Mouse (Mus musculus): Measurements from ENCODE around the gene Ccl6. TPM values are rescaled to one million over a fixed set of nuclear protein-coding genes. Genes with fewer than 3 reads are reported as not detected.
"Not testable (repeated sequence)": the region's sequence is repeated elsewhere in the genome, so short reads cannot be mapped to it uniquely, and the experiment has no call there.

Ccl6 gene
- polyA plus RNA-seq, 1 experiment = 12.5 TPM

GRCm38 (mm10) chr11:83551668-83552067 is 41.2 kb downstream of the Ccl6 start:
- Histone ChIP-seq H3K4me3 (ENCODE audit: extremely low read depth, insufficient read depth, insufficient read length) (no peak overlapping the region), H3K4me1 (ENCODE audit: control insufficient read depth, insufficient read depth, insufficient read length) (peaks cover 7% of the 10 kb centered on the region; the same call in 1 of the 2 replicates), H3K27me3 (ENCODE audit: control insufficient read depth, insufficient read depth, low read length) (no peaks in the 10 kb centered on the region), H3K27ac (ENCODE audit: insufficient read depth, low read length) (no peak overlapping the region), H3K36me3 (ENCODE audit: control insufficient read depth, insufficient read depth, low read length) (no peaks in the 10 kb centered on the region)
- no peak for TF ChIP-seq CTCF (IDR thresholded peaks at IDR 0.05; ENCODE audit: extremely low read depth, insufficient read depth, insufficient read length, insufficient replicate concordance)
- TF ChIP-seq POLR2A (IDR thresholded peaks at IDR 0.05; ENCODE audit: low read depth, low read length) = no peak
- 84% methylated on average over 5 of the region's 5 CpGs for WGBS
- no peak for DNase-seq (ENCODE audit: low read depth in 1 of 2, low spot score in 2 of 2)

- H3K36me3 ChIP-seq (ENCODE audit: control insufficient read depth, insufficient read depth, low read length); H3K4me1 ChIP-seq (ENCODE audit: control insufficient read depth, insufficient read depth, insufficient read length); H3K27ac ChIP-seq (ENCODE audit: insufficient read depth, low read length); H3K27me3 ChIP-seq (ENCODE audit: control insufficient read depth, insufficient read depth, low read length); H3K4me3 ChIP-seq (ENCODE audit: extremely low read depth, insufficient read depth, insufficient read length); DNase-seq (ENCODE audit: low read depth in 1 of 2, low spot score in 2 of 2): not testable (repeated sequence)
- WGBS = 73% methylated on average over 7 of the region's 7 CpGs
Measured at GRCm38 (mm10) chr11:83551037-83551436, 41.9 kb downstream of the Ccl6 start.

GRCm38 (mm10) chr11:83550186-83550632 is 42.7 kb downstream of the Ccl6 start:
- no peak for DNase-seq (ENCODE audit: low read depth in 1 of 2, low spot score in 2 of 2)
- Histone ChIP-seq H3K4me1 (ENCODE audit: control insufficient read depth, insufficient read depth, insufficient read length) (peaks cover 7% of the 10 kb centered on the region; the same call in 1 of the 2 replicates), H3K36me3 (ENCODE audit: control insufficient read depth, insufficient read depth, low read length) (no peaks in the 10 kb centered on the region), H3K27ac (ENCODE audit: insufficient read depth, low read length) (no peak overlapping the region), H3K4me3 (ENCODE audit: extremely low read depth, insufficient read depth, insufficient read length) (no peak overlapping the region), H3K27me3 (ENCODE audit: control insufficient read depth, insufficient read depth, low read length) (no peaks in the 10 kb centered on the region)
- WGBS = 7% methylated on average over 5 of the region's 5 CpGs
- TF ChIP-seq POLR2A (IDR thresholded peaks at IDR 0.05; ENCODE audit: low read depth, low read length) (no peak), CTCF (IDR thresholded peaks at IDR 0.05; ENCODE audit: extremely low read depth, insufficient read depth, insufficient read length, insufficient replicate concordance) (no peak)

- 42% methylated on average over 3 of the region's 3 CpGs for WGBS
- no peak for DNase-seq (ENCODE audit: low read depth in 1 of 2, low spot score in 2 of 2)
- TF ChIP-seq CTCF (IDR thresholded peaks at IDR 0.05; ENCODE audit: extremely low read depth, insufficient read depth, insufficient read length, insufficient replicate concordance) = no peak
- no peak for TF ChIP-seq POLR2A (IDR thresholded peaks at IDR 0.05; ENCODE audit: low read depth, low read length)
Measured at GRCm38 (mm10) chr11:83544214-83544613, 48.7 kb downstream of the Ccl6 start.

GRCm38 (mm10) chr11:83541415-83541814 is 51.5 kb downstream of the Ccl6 start:
- no peaks in the 10 kb centered on the region for H3K27me3 ChIP-seq (ENCODE audit: control insufficient read depth, insufficient read depth, low read length)
- 83% methylated on average over 3 of the region's 3 CpGs for WGBS
- TF ChIP-seq CTCF (IDR thresholded peaks at IDR 0.05; ENCODE audit: extremely low read depth, insufficient read depth, insufficient read length, insufficient replicate concordance) (no peak), POLR2A (IDR thresholded peaks at IDR 0.05; ENCODE audit: low read depth, low read length) (no peak)
- H3K4me3 ChIP-seq (ENCODE audit: extremely low read depth, insufficient read depth, insufficient read length) = no peak overlapping the region
- no peak for DNase-seq (ENCODE audit: low read depth in 1 of 2, low spot score in 2 of 2)
- peaks cover 2% of the 10 kb centered on the region; the same call in 1 of the 2 replicates for H3K4me1 ChIP-seq (ENCODE audit: control insufficient read depth, insufficient read depth, insufficient read length)
- no peak overlapping the region; the same call in 1 of the 2 replicates for H3K27ac ChIP-seq (ENCODE audit: insufficient read depth, low read length)
- no peaks in the 10 kb centered on the region for H3K36me3 ChIP-seq (ENCODE audit: control insufficient read depth, insufficient read depth, low read length)

More at GRCm38 (mm10) chr11:83544214-83544613, 48.7 kb downstream of the Ccl6 start:
- Histone ChIP-seq H3K36me3 (ENCODE audit: control insufficient read depth, insufficient read depth, low read length) (no peaks in the 10 kb centered on the region), H3K27me3 (ENCODE audit: control insufficient read depth, insufficient read depth, low read length) (no peaks in the 10 kb centered on the region), H3K27ac (ENCODE audit: insufficient read depth, low read length) (no peak overlapping the region), H3K4me3 (ENCODE audit: extremely low read depth, insufficient read depth, insufficient read length) (no peak overlapping the region), H3K4me1 (ENCODE audit: control insufficient read depth, insufficient read depth, insufficient read length) (peaks cover 2% of the 10 kb centered on the region; the same call in 1 of the 2 replicates)

- H3K4me3 ChIP-seq (ENCODE audit: extremely low read depth, insufficient read depth, insufficient read length) = no peak overlapping the region
- no peaks in the 10 kb centered on the region for H3K27me3 ChIP-seq (ENCODE audit: control insufficient read depth, insufficient read depth, low read length)
- WGBS = 87% methylated on average over 2 of the region's 2 CpGs
- TF ChIP-seq POLR2A (IDR thresholded peaks at IDR 0.05; ENCODE audit: low read depth, low read length) (no peak), CTCF (IDR thresholded peaks at IDR 0.05; ENCODE audit: extremely low read depth, insufficient read depth, insufficient read length, insufficient replicate concordance) (no peak)
- H3K4me1 ChIP-seq (ENCODE audit: control insufficient read depth, insufficient read depth, insufficient read length) = peaks cover 2% of the 10 kb centered on the region; the same call in 1 of the 2 replicates
- no peaks in the 10 kb centered on the region for H3K36me3 ChIP-seq (ENCODE audit: control insufficient read depth, insufficient read depth, low read length)
- no peak for DNase-seq (ENCODE audit: low read depth in 1 of 2, low spot score in 2 of 2)
- no peak overlapping the region; the same call in 1 of the 2 replicates for H3K27ac ChIP-seq (ENCODE audit: insufficient read depth, low read length)
Measured at GRCm38 (mm10) chr11:83540931-83541330, 52.0 kb downstream of the Ccl6 start.

- no peak overlapping the region for H3K27ac ChIP-seq (ENCODE audit: insufficient read depth, low read length)
- H3K4me1 ChIP-seq (ENCODE audit: control insufficient read depth, insufficient read depth, insufficient read length) = peaks cover 4% of the 10 kb centered on the region; the same call in 1 of the 2 replicates
- H3K27me3 ChIP-seq (ENCODE audit: control insufficient read depth, insufficient read depth, low read length) = no peaks in the 10 kb centered on the region
- no peak for TF ChIP-seq CTCF (IDR thresholded peaks at IDR 0.05; ENCODE audit: extremely low read depth, insufficient read depth, insufficient read length, insufficient replicate concordance)
- TF ChIP-seq POLR2A (IDR thresholded peaks at IDR 0.05; ENCODE audit: low read depth, low read length) = no peak
- no peaks in the 10 kb centered on the region for H3K36me3 ChIP-seq (ENCODE audit: control insufficient read depth, insufficient read depth, low read length)
- no peak for DNase-seq (ENCODE audit: low read depth in 1 of 2, low spot score in 2 of 2)
- WGBS = 66% methylated on average over 3 of the region's 3 CpGs
- no peak overlapping the region for H3K4me3 ChIP-seq (ENCODE audit: extremely low read depth, insufficient read depth, insufficient read length)
Measured at GRCm38 (mm10) chr11:83538705-83539314, 54.1 kb downstream of the Ccl6 start.

Other genes with a start within 250 kb of the Ccl6 start
- gene Rasl10b, start 183.9 kb downstream of the Ccl6 start, polyA plus RNA-seq (2012; rRNA removed) = 0.34 and 0.64 TPM in 2 replicates
- gene Gas2l2, start 163.6 kb downstream of the Ccl6 start, polyA plus RNA-seq (2012; rRNA removed) = not detected in 2 replicates
- 1.3 and 2.1 TPM in 2 replicates for gene 1700020L24Rik, start 155.4 kb downstream of the Ccl6 start, polyA plus RNA-seq (2012; rRNA removed)
- 6.3 and 6.4 TPM in 2 replicates for gene Mmp28, start 130.0 kb downstream of the Ccl6 start, polyA plus RNA-seq (2012; rRNA removed)
- gene Taf15, start 120.0 kb downstream of the Ccl6 start, polyA plus RNA-seq (2012; rRNA removed) = 8.9 and 11.0 TPM in 2 replicates
- 0.18 and 0.21 TPM in 2 replicates for gene Heatr9, start 70.9 kb downstream of the Ccl6 start, polyA plus RNA-seq (2012; rRNA removed)
- 519 and 769 TPM in 2 replicates for gene Ccl5, start 62.6 kb downstream of the Ccl6 start, polyA plus RNA-seq (2012; rRNA removed)
- 3.5 TPM in 2 replicates for gene Ccl9, start 14.5 kb downstream of the Ccl6 start, polyA plus RNA-seq (2012; rRNA removed)
- not detected in 2 replicates for gene Rpl9-ps1, start 52.5 kb upstream of the Ccl6 start, polyA plus RNA-seq (2012; rRNA removed)
- 5.9 and 7.6 TPM in 2 replicates for gene Ccl3, start 56.3 kb upstream of the Ccl6 start, polyA plus RNA-seq (2012; rRNA removed)
- gene Ccl4, start 69.5 kb upstream of the Ccl6 start, polyA plus RNA-seq (2012; rRNA removed) = 3.8 and 5.1 TPM in 2 replicates
- 4.2 and 4.8 TPM in 2 replicates for gene Wfdc17, start 110.9 kb upstream of the Ccl6 start, polyA plus RNA-seq (2012; rRNA removed)
- gene Wfdc18, start 115.9 kb upstream of the Ccl6 start, polyA plus RNA-seq (2012; rRNA removed) = not detected in 2 replicates
- gene Wfdc21, start 153.9 kb upstream of the Ccl6 start, polyA plus RNA-seq (2012; rRNA removed) = 17.1 and 20.6 TPM in 2 replicates
- gene Heatr6, start 160.6 kb upstream of the Ccl6 start, polyA plus RNA-seq (2012; rRNA removed) = 18.2 and 26.6 TPM in 2 replicates

Data from spleen, adult 2 months (tissue).